Mouse (Mus musculus): ENCODE measurements around the gene Pou5f1.

The Pou5f1 gene

DNA sequence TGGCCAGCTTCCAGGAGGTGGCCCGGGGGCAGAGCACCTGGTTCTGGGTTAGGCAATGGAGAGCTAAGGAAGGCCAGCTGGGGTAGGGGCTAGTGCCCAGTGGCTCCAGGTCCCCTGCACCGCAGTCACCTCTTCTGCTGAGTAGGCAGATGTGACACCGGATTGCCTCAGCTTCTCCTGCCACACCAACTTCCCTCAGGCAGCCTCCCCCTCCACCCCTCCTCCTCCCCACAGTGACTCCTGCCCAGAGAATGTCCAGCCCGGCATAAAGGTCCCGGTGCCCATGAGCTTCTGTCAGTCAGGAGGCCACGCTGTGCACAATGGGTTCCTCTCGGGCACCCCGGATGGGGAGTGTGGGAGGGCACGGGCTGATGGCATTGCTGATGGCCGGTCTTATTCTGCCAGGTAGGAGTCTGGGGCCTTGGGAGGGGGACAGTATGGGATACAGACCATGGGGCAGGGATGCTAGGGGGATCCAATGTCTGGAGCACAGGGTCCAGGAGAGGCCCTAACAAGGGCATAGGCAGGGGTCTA lies 46.1 kb downstream of the Pou5f1 start, which contains the start of gene Cdsn:
Gene Cdsn (plus strand): TSS at position 248 of the 534 bp plus-strand sequence.
- H3K36me3 ChIP-seq (ENCODE audit: control insufficient read depth, insufficient read depth, low read length, poor library complexity, severe bottlenecking): no peaks in the 10 kb centered on the region
- DNase-seq (ENCODE audit: low read depth, low spot score): no peak
- no peaks in the 10 kb centered on the region for H3K27me3 ChIP-seq (ENCODE audit: control insufficient read depth, insufficient read depth, low read length, poor library complexity, severe bottlenecking)

DNA sequence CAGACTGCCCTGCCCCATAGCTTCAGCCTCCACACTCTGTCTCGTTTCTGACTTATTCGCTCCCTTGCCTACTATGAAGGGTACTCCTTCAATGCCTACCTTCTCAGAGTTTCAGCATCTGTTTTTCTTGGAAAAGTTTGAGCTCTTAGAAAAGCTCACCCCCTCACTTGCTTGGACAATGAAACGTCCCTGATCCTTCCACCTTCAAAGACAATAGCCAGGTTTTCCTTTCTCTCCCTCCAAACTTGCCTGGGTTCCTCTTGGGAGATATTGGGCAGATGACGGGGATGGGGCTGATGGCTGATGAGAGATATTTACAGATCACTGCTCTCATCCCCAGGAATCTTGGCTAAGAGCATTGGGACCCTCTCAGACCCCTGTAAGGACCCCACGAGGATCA lies 48.5 kb downstream of the Pou5f1 start:
- Histone ChIP-seq H3K36me3 (ENCODE audit: control insufficient read depth, insufficient read depth, low read length, poor library complexity, severe bottlenecking) (no peaks in the 10 kb centered on the region), H3K27me3 (ENCODE audit: control insufficient read depth, insufficient read depth, low read length, poor library complexity, severe bottlenecking) (no peaks in the 10 kb centered on the region)
- no peak for DNase-seq (ENCODE audit: low read depth, low spot score)

DNA sequence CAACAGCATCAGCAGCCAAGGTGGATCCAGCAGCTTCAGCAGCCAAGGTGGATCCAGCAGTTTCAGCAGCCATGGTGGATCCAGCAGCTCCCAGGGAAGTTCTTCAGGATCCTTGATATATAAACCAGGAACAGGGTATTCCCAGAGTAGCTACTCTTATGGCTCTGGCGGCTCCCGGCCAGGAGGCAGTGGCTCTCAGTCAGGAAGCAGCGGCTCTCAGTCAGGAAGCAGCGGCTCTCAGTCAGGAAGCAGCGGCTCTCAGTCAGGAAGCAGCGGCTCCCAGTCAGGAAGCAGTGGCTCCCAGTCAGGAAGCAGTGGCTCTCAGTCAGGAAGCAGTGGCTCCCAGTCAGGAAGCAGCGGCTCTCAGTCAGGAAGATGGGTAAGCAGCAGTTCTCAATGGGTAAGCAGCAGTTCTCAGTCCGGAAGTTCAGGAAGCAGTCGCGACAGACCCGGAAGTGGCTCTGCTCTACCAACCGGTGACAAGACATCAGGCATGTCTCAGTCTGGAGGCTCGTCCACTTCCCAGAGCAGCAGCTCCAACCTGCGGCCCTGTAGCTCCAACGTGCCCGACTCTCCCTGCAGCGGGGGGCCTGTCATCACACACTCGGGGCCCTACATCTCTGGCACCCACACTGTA lies 49.1 kb downstream of the Pou5f1 start:
- no peaks in the 10 kb centered on the region for H3K27me3 ChIP-seq (ENCODE audit: control insufficient read depth, insufficient read depth, low read length, poor library complexity, severe bottlenecking)
- no peaks in the 10 kb centered on the region for H3K36me3 ChIP-seq (ENCODE audit: control insufficient read depth, insufficient read depth, low read length, poor library complexity, severe bottlenecking)
- DNase-seq (ENCODE audit: low read depth, low spot score): no peak

DNA sequence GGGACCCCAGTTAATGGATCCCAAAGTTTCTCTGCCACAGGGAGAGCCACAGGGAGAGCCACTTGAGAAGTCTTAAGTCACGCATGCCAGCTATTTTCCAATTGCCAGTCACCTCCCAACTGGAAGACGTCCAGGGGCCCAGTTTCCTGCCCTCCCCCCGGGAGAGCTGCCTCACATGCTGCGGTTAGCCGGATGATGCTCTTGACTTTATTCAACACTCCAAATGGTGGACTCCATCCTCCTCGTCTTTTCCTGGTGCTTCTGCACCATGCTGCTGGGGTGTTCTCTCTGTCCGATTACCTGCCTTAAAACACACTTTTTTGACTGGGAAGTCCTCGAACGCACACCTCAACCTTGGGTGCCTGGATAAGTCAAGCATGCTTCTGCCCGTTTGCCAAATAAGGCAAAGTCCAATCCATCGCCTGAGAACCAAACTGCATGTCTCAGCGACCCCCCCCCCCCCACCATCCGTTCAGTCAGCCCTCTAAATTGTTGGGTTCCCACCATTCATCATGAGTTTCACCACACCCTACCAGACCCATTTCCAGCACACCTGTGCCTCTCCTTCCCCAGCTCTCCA lies 50.5 kb downstream of the Pou5f1 start:
- Histone ChIP-seq H3K36me3 (ENCODE audit: control insufficient read depth, insufficient read depth, low read length, poor library complexity, severe bottlenecking) (no peaks in the 10 kb centered on the region), H3K27me3 (ENCODE audit: control insufficient read depth, insufficient read depth, low read length, poor library complexity, severe bottlenecking) (no peaks in the 10 kb centered on the region)
- no peak for DNase-seq (ENCODE audit: low read depth, low spot score)

DNA sequence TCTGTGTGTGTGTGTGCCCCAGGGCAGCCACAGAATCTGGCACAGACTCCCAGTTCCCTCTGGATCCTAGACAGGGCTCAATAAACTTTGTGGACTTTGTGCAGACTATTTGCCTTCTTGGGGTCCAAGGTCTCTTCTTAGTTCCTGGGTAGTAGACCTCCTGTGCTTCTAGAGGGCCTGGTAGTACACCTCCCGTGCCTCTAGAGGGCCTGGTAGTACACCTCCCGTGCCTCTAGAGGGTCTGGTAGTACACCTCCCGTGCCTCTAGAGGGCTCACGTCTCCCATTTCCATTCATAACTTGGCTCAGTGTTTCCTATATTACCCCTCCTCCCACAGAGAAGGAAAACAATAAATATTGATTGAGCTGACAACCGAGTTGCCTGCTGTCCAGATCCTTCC lies 51.0 kb downstream of the Pou5f1 start:
- no peaks in the 10 kb centered on the region for H3K36me3 ChIP-seq (ENCODE audit: control insufficient read depth, insufficient read depth, low read length, poor library complexity, severe bottlenecking)
- DNase-seq (ENCODE audit: low read depth, low spot score): peak; percentile 50
- no peaks in the 10 kb centered on the region for H3K27me3 ChIP-seq (ENCODE audit: control insufficient read depth, insufficient read depth, low read length, poor library complexity, severe bottlenecking)

DNA sequence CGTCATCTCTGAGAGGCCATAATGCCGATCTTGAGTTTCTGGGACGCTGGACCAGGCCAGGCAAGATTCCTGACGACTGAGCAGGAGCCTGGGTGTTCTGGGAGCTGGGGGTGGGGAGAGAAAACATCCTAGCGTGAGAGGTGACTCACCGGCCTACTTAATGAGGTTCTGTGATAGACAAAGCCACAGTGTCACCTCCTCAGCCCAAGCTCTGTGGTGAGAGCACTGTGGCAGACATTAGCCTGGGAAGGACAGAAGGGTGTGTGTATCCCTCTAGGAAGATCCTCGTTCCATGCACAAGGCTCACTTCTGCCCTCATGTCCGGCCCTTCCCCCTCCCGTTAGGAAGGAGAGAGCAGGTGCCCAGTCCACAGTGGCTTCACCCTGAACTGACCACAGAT lies 51.5 kb downstream of the Pou5f1 start:
- DNase-seq (ENCODE audit: low read depth, low spot score): no peak
- no peaks in the 10 kb centered on the region for H3K36me3 ChIP-seq (ENCODE audit: control insufficient read depth, insufficient read depth, low read length, poor library complexity, severe bottlenecking)

DNA sequence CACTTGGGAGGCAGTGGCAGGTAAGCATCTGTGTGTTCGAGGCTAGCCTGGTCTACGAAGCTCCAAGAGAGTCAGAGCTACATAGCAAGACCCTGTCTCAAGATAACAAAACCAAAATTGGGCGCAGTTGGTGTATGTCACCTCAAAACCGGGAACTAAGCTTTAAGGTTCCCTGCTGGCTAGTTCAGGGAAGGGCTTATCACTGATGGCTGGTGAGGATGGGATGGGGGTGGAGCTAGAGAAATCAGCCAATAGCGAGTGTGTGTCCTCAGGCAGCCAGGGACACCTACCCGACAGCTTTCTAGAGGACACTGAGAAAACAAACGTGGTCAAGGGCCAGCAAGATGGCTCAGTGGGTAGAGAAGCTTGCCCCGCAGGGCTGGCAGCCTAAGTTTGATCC lies 52.4 kb downstream of the Pou5f1 start:
- Histone ChIP-seq H3K27me3 (ENCODE audit: control insufficient read depth, insufficient read depth, low read length, poor library complexity, severe bottlenecking) (no peaks in the 10 kb centered on the region), H3K36me3 (ENCODE audit: control insufficient read depth, insufficient read depth, low read length, poor library complexity, severe bottlenecking) (no peaks in the 10 kb centered on the region)
- no peak for DNase-seq (ENCODE audit: low read depth, low spot score)

More for the DNA sequence above, 51.5 kb downstream of the Pou5f1 start:
- no peaks in the 10 kb centered on the region for H3K27me3 ChIP-seq (ENCODE audit: control insufficient read depth, insufficient read depth, low read length, poor library complexity, severe bottlenecking)

All from splenic B cell, adult 2 months (primary cell).